Mouse (Mus musculus) thymus, adult 2 months (tissue): Measurements from ENCODE around the gene Manba. TPM values are rescaled to one million over a fixed set of nuclear protein-coding genes. Genes with fewer than 3 reads are reported as not detected.

ENCODE experiments used
- DNase-seq: peaks from one replicate; pipeline ENCODE4 v3.0.0; 2021
- H3K27ac ChIP-seq: fragments of 200-500 bp; 2 replicates; pipeline ENCODE4 v1.5.1; 2012; ENCODE audit warnings: low read length, control low read depth; ENCODE audit not compliant: control insufficient read depth, insufficient read depth
- H3K27me3 ChIP-seq: fragments of 200-500 bp; 2 replicates; pipeline ENCODE4 v1.6.1; 2012; ENCODE audit warnings: mild to moderate bottlenecking, low read length, moderate library complexity, mixed read lengths; ENCODE audit not compliant: control insufficient read depth, insufficient read depth
- H3K36me3 ChIP-seq: fragments of 200-500 bp; 2 replicates; pipeline ENCODE4 v1.6.1; 2012; ENCODE audit warnings: mild to moderate bottlenecking, low read length, moderate library complexity; ENCODE audit not compliant: control insufficient read depth, insufficient read depth
- H3K4me1 ChIP-seq: fragments of 200-500 bp; replicated peaks from 2 replicates; pipeline ENCODE4 v1.6.1; 2012; ENCODE audit warnings: low read length; ENCODE audit not compliant: control insufficient read depth, insufficient read depth
- H3K4me3 ChIP-seq: fragments of 200-500 bp; 2 replicates; pipeline ENCODE4 v1.5.1; 2012; ENCODE audit warnings: mild to moderate bottlenecking, low read length, control low read depth, moderate library complexity; ENCODE audit not compliant: control insufficient read depth, insufficient read depth
- CTCF ChIP-seq: fragments of 200-500 bp; IDR thresholded peaks from 2 replicates; pipeline ENCODE4 v1.5.1; 2012; ENCODE audit warnings: mild to moderate bottlenecking, control low read depth, low read length, moderate library complexity, borderline replicate concordance; ENCODE audit not compliant: control insufficient read depth, poor library complexity, insufficient read depth; ENCODE audit errors: extremely low read depth
- POLR2A ChIP-seq: fragments of 200-500 bp; IDR thresholded peaks from 2 replicates; pipeline ENCODE4 v1.6.1; 2012; ENCODE audit warnings: mild to moderate bottlenecking, low read length, control low read depth, moderate library complexity; ENCODE audit not compliant: control insufficient read depth, poor library complexity, insufficient read depth; ENCODE audit errors: extremely low read depth
- WGBS: fragments of 180-500 bp; shearing (Covaris S2); methylation state at CpG from one replicate; pipeline ENCODE4 v1.1.7; 2018; 5-methylcytosine and 5-hydroxymethylcytosine counted together
- polyA plus RNA-seq: library from polyadenylated mRNA; depleted of rRNA; stranded (reverse); fragments of >200 nt; gene quantifications from 2 replicates; pipeline ENCODE4 v1.2.3, GENCODE M21; 2012

The Manba gene
- polyA plus RNA-seq, 1 experiment = 7.2 TPM

DNA sequence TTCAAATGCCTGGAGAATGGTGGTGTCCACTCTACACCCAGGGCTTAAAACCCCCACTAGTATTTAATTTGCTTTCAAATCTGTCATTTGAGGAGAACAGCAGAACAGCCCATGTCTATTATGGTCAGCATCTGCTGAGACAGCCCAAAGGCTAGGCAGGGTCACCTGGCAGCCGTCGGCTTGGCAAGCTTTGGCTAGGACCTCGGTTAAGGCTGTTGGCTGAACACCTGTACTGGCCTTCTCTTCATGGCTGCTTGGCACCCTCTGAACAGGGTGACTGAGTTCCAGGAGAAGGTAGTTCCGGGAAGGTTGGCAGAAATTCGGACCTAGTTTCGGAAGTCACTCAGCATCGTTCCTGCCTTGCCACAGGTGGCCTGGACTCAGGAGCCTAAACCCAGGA lies 96.8 kb downstream of the Manba start:
- Histone ChIP-seq H3K36me3 (peaks cover 11% of the 10 kb centered on the region), H3K27ac (no peak overlapping the region), H3K4me3 (no peak overlapping the region), H3K27me3 (no peaks in the 10 kb centered on the region), H3K4me1 (peaks cover 42% of the 10 kb centered on the region)
- no peak for DNase-seq
- TF ChIP-seq CTCF = no peak
- TF ChIP-seq POLR2A = no peak
- 90% methylated on average over 7 of the region's 7 CpGs for WGBS

DNA sequence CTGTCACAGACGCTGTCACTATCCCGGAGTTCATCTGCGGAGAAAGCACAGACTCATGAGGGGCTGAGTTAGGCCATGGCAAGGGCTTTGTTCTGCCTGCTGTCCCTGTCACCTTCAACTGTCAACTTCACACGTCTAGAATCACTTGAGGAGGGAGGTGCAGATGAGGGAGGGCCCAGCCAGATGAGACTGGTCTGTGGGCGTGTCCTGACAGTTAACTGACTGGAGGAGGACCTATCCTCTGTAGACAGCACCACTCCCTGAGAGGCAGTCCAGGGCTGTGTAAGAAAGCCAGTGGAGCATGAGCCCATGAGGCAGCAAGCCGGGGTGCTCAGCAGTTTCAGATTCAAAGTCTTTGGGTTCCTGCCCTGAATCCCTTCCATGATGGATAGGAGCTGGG lies 100.1 kb downstream of the Manba start:
- WGBS = 79% methylated on average over 6 of the region's 6 CpGs
- H3K36me3 ChIP-seq = peaks cover 31% of the 10 kb centered on the region
- no peak for DNase-seq

DNA sequence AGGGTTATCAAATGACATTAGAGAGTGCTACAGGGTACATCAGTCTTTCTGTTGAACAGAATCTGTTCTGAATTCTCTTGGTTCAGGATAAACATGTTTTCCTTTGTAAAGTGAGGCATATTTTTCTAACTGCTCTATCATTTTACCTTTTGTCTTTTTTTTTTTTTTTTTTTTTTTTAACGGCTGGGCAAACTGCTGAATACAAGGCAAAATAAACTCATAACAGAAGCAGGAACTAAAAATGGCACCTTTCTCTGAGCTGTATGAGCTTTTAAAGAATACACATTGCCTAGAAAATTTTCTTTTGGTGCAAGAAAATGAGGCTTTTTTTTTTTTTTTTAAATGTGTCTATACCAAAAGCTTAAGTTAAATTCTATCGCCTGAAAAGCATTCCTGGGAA lies 100.6 kb downstream of the Manba start:
- H3K4me1 ChIP-seq = peaks cover 18% of the 10 kb centered on the region
- no peak overlapping the region for H3K27ac ChIP-seq
- no peak for TF ChIP-seq CTCF
- TF ChIP-seq POLR2A = no peak
- 90% methylated on average over 2 of the region's 2 CpGs for WGBS
- peaks cover 36% of the 10 kb centered on the region for H3K36me3 ChIP-seq
- DNase-seq = no peak
- H3K27me3 ChIP-seq = no peaks in the 10 kb centered on the region
- H3K4me3 ChIP-seq = no peak overlapping the region

More for the DNA sequence above, 100.1 kb downstream of the Manba start:
- H3K4me3 ChIP-seq = no peak overlapping the region
- peaks cover 24% of the 10 kb centered on the region for H3K4me1 ChIP-seq
- no peak for TF ChIP-seq CTCF
- TF ChIP-seq POLR2A = no peak
- no peaks in the 10 kb centered on the region for H3K27me3 ChIP-seq
- no peak overlapping the region for H3K27ac ChIP-seq

DNA sequence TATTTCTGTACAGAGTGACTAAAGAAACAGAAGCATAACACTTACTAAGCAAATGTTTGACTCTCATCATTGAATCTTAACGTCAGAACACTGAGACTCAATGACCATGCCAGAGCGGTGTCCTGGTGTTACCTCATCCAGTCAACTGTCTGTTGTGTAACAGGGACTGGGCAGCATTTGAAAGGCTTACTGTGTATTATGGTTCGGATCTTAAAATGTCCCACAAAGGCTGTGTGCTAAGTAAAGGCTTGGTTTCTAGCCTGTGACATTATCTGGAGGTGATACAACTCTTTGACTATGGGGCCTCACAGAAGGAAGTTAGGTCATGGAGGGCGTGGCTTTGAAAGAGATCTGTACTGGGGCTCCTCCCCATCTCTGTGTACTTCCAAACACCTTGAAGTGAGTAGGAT lies 101.1 kb downstream of the Manba start:
- Histone ChIP-seq H3K27ac (no peak overlapping the region), H3K36me3 (peaks cover 39% of the 10 kb centered on the region), H3K4me3 (no peak overlapping the region)

DNA sequence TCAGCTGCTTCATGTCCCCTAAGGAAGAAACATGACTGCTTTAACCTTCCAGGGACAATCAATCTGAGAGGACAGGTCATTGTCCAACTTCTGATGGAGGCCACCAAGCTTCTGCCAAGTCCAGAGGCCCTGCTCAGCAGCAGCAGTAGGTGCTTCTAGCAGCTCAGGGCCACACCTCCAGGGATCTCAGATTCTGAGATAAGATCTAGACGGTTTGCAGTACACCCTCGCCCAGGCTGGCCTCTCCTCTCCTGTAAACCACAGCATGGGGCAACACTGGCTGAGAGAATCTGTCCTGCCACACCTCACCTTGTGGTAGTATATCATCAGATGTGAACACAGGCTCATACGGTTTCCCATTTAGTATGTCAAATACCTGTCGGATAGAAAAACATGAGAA lies 105.1 kb downstream of the Manba start:
- WGBS = 36% methylated on average over 4 of the region's 4 CpGs
- peaks cover 17% of the 10 kb centered on the region for H3K4me1 ChIP-seq
- H3K27me3 ChIP-seq = no peaks in the 10 kb centered on the region
- H3K4me3 ChIP-seq = no peak overlapping the region
- no peak for DNase-seq
- peaks cover 47% of the 10 kb centered on the region for H3K36me3 ChIP-seq
- no peak overlapping the region for H3K27ac ChIP-seq
- no peak for TF ChIP-seq POLR2A
- TF ChIP-seq CTCF = no peak

More for the DNA sequence above, 101.1 kb downstream of the Manba start:
- Histone ChIP-seq H3K27me3 (no peaks in the 10 kb centered on the region), H3K4me1 (peaks cover 14% of the 10 kb centered on the region)
- TF ChIP-seq POLR2A (no peak), CTCF (no peak)
- no peak for DNase-seq
- 95% methylated on average over 4 of the region's 4 CpGs for WGBS

DNA sequence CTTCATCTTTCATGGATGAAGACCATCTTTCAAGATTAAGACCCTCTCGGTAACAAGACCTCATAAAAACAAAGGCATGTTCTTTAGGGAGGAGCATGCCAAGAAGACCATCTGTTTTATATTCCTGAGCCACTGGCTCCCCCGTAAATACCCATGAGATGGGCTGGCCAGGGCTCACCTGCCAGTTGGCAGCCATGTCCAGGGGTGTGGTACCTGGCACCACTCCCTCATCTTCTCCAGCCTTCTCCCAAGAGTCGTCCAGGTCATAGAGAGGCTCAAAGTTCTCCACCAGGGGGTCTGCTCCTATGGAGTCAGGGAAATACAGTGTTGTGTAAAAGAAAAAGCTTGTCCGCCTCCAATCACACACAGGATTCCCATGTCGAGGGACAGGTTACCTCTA lies 106.0 kb downstream of the Manba start:
- H3K27ac ChIP-seq = no peak overlapping the region
- H3K36me3 ChIP-seq = peaks cover 47% of the 10 kb centered on the region
- peaks cover 17% of the 10 kb centered on the region for H3K4me1 ChIP-seq
- 94% methylated on average over 5 of the region's 5 CpGs for whole genome bisulfite sequencing
- DNase-seq = no peak
- no peak for TF ChIP-seq POLR2A
- no peak for TF ChIP-seq CTCF
- H3K27me3 ChIP-seq = no peaks in the 10 kb centered on the region
- H3K4me3 ChIP-seq = no peak overlapping the region

DNA sequence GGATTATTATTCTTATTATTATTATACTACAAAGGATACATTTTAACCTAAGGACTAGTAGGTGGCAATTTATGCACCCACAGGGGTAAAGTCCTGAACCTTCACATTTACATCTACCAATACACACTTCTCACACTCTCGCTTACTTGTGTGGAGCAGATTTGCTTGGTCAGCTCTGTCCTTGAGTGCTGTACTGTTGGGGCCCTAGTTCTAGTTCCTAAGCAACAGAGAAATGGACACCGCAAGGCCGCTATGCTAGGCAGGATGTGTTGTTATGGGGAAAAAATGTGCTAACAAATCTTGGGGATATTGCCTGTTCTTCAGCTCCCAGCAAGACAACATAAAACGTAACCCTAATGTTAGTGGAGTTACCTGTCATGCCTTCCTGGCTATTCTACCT lies 106.6 kb downstream of the Manba start:
- H3K27ac ChIP-seq = no peak overlapping the region
- 96% methylated on average over 4 of the region's 4 CpGs for WGBS
- no peak overlapping the region for H3K4me3 ChIP-seq
- no peak for DNase-seq
- no peak for TF ChIP-seq CTCF
- TF ChIP-seq POLR2A = no peak
- no peaks in the 10 kb centered on the region for H3K27me3 ChIP-seq
- peaks cover 22% of the 10 kb centered on the region for H3K4me1 ChIP-seq
- peaks cover 42% of the 10 kb centered on the region for H3K36me3 ChIP-seq
